Mouse (Mus musculus): ENCODE measurements around the gene E2f6. TPM values are rescaled to one million over a fixed set of nuclear protein-coding genes. Genes with fewer than 3 reads are reported as not detected.

Gene E2f6
- polyA plus RNA-seq, 1 experiment from 2014 or later, result 75.3 TPM

GRCm38 (mm10) chr12:16775351-16775750, 35.4 kb upstream of the E2f6 start:
- Histone ChIP-seq H3K4me1 (replicated peaks; ENCODE audit: control insufficient read depth, insufficient read depth, low read length) (no peaks in the 10 kb centered on the region), H3K4me3 (ENCODE audit: low read depth, low read length) (no peak overlapping the region), H3K36me3 (ENCODE audit: control insufficient read depth, insufficient read depth, low read length) (no peaks in the 10 kb centered on the region), H3K4me2 (replicated peaks; ENCODE audit: low read depth, low read length) (no peak overlapping the region), H3K27me3 (ENCODE audit: control insufficient read depth, insufficient read depth, low read length) (no peaks in the 10 kb centered on the region), H3K9me3 (ENCODE audit: control insufficient read depth, low read length) (no peaks in the 10 kb centered on the region), H3K9ac (ENCODE audit: low read depth, low read length) (no peak overlapping the region), H3K27ac (ENCODE audit: low read depth, low read length) (no peak overlapping the region)
- ATAC-seq (ENCODE audit: low FRiP score) (no peak), DNase-seq (ENCODE audit: low spot score) (no peak)
- 82% methylated on average over 3 of the region's 3 CpGs for WGBS

GRCm38 (mm10) chr12:16778523-16778922, 32.2 kb upstream of the E2f6 start:
- Histone ChIP-seq H3K4me3 (ENCODE audit: low read depth, low read length) (no peak overlapping the region), H3K4me2 (replicated peaks; ENCODE audit: low read depth, low read length) (no peak overlapping the region), H3K36me3 (ENCODE audit: control insufficient read depth, insufficient read depth, low read length) (no peaks in the 10 kb centered on the region), H3K9me3 (ENCODE audit: control insufficient read depth, low read length) (no peaks in the 10 kb centered on the region), H3K27ac (ENCODE audit: low read depth, low read length) (no peak overlapping the region), H3K27me3 (ENCODE audit: control insufficient read depth, insufficient read depth, low read length) (no peaks in the 10 kb centered on the region), H3K9ac (ENCODE audit: low read depth, low read length) (no peak overlapping the region), H3K4me1 (replicated peaks; ENCODE audit: control insufficient read depth, insufficient read depth, low read length) (no peaks in the 10 kb centered on the region)
- ATAC-seq (ENCODE audit: low FRiP score) (no peak), DNase-seq (ENCODE audit: low spot score) (no peak)
- 75% methylated on average over 5 of the region's 5 CpGs for WGBS

DNA sequence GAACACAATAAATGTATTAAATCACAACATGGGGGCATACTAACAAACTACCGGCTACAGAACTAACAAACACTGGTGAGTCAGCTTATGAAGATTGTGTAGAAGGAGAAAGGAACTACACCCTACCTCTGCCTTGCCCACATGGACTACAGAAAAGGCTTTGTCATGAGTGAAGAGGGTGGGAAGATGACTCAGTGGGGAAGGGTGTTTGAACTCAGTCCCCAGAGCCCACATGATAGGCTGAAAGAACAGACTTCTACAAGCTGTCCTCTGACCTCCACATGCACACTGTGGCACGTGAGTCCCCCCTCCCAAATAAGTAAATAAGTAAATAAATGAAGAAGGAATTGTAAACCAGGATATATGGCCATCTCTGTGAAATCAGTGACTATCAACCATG, 31.6 kb upstream of the E2f6 start:
- Histone ChIP-seq H3K27ac (ENCODE audit: low read depth, low read length) (no peak overlapping the region), H3K4me2 (replicated peaks; ENCODE audit: low read depth, low read length) (no peak overlapping the region), H3K9me3 (ENCODE audit: control insufficient read depth, low read length) (no peaks in the 10 kb centered on the region), H3K27me3 (ENCODE audit: control insufficient read depth, insufficient read depth, low read length) (no peaks in the 10 kb centered on the region), H3K4me1 (replicated peaks; ENCODE audit: control insufficient read depth, insufficient read depth, low read length) (no peaks in the 10 kb centered on the region), H3K4me3 (ENCODE audit: low read depth, low read length) (no peak overlapping the region), H3K36me3 (ENCODE audit: control insufficient read depth, insufficient read depth, low read length) (no peaks in the 10 kb centered on the region), H3K9ac (ENCODE audit: low read depth, low read length) (no peak overlapping the region)
- 71% methylated on average over 2 of the region's 2 CpGs for WGBS
- ATAC-seq (ENCODE audit: low FRiP score) (no peak), DNase-seq (ENCODE audit: low spot score) (no peak)

GRCm38 (mm10) chr12:16780320-16780719, 30.4 kb upstream of the E2f6 start:
- Histone ChIP-seq H3K4me1 (replicated peaks; ENCODE audit: control insufficient read depth, insufficient read depth, low read length) (no peaks in the 10 kb centered on the region), H3K4me2 (replicated peaks; ENCODE audit: low read depth, low read length) (no peak overlapping the region), H3K4me3 (ENCODE audit: low read depth, low read length) (no peak overlapping the region), H3K9me3 (ENCODE audit: control insufficient read depth, low read length) (no peaks in the 10 kb centered on the region), H3K9ac (ENCODE audit: low read depth, low read length) (no peak overlapping the region), H3K27ac (ENCODE audit: low read depth, low read length) (no peak overlapping the region), H3K36me3 (ENCODE audit: control insufficient read depth, insufficient read depth, low read length) (no peaks in the 10 kb centered on the region), H3K27me3 (ENCODE audit: control insufficient read depth, insufficient read depth, low read length) (no peaks in the 10 kb centered on the region)
- DNase-seq (ENCODE audit: low spot score) (no peak), ATAC-seq (ENCODE audit: low FRiP score) (no peak)
- WGBS, result 74% methylated on average over 3 of the region's 3 CpGs

DNA sequence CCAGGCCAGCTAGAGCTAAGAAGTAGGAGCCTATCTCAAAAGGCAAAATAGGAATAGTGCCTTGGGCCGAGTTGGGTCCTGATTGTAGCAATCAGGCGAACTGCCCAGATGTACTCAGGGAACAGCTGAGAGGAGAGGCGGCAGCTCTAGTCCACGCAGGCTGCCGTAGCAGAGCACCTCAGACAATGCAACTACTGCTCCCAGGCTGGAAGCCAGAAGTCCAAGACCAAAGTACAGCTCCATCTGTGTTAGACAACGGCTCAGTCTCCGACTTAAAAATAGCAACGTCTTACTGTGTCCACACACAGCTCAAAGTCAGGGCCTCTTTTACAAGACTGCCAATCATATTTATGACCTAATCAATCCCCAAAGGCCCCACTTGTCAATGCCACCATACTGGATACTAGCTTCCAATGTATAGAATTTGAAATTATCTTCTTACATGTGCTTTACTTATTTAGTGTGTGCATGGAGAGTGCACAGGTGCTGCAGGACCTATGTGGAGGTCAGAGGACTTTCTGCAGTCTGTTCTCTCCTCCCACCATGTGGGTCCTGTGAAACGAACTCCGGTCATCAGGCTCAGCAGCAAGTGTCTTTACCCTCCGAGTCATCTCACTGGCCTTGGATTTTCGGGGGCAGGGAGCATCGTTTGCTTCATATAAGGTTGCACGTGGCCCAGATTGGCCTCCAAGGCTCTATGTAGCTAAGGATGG, 29.6 kb upstream of the E2f6 start:
- no peak for ATAC-seq (ENCODE audit: low FRiP score)
- 90% methylated on average over 14 of the region's 14 CpGs for WGBS
- Histone ChIP-seq H3K4me2 (replicated peaks; ENCODE audit: low read depth, low read length) (no peak overlapping the region), H3K4me1 (replicated peaks; ENCODE audit: control insufficient read depth, insufficient read depth, low read length) (no peaks in the 10 kb centered on the region), H3K36me3 (ENCODE audit: control insufficient read depth, insufficient read depth, low read length) (no peaks in the 10 kb centered on the region), H3K9me3 (ENCODE audit: control insufficient read depth, low read length) (no peaks in the 10 kb centered on the region), H3K9ac (ENCODE audit: low read depth, low read length) (no peak overlapping the region), H3K4me3 (ENCODE audit: low read depth, low read length) (no peak overlapping the region), H3K27me3 (ENCODE audit: control insufficient read depth, insufficient read depth, low read length) (no peaks in the 10 kb centered on the region), H3K27ac (ENCODE audit: low read depth, low read length) (no peak overlapping the region)
- DNase-seq (ENCODE audit: low spot score), result no peak

DNA sequence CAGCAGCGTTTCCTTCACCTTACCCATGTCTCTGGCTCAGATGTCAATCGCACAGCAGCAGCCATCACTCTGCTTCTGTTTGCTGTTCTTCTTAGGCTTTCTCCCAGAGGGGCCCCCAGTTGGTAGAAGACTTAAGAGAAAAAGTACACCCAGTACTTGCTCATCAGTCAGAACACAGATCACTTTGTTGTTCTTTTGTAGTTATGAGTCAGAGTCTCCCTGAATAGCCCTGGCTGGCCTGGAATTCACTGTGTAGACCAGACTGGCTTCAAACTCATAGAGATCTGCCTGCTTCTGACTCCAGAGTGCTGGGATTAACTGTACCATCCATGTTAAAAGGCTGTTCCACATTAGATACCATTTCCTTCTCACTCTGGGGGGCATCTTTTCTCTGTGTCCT, 22.2 kb upstream of the E2f6 start:
- Histone ChIP-seq H3K9me3 (ENCODE audit: control insufficient read depth, low read length) (no peaks in the 10 kb centered on the region), H3K4me1 (replicated peaks; ENCODE audit: control insufficient read depth, insufficient read depth, low read length) (peaks cover 8% of the 10 kb centered on the region), H3K4me3 (ENCODE audit: low read depth, low read length) (no peak overlapping the region), H3K4me2 (replicated peaks; ENCODE audit: low read depth, low read length) (no peak overlapping the region), H3K36me3 (ENCODE audit: control insufficient read depth, insufficient read depth, low read length) (no peaks in the 10 kb centered on the region), H3K27me3 (ENCODE audit: control insufficient read depth, insufficient read depth, low read length) (no peaks in the 10 kb centered on the region), H3K9ac (ENCODE audit: low read depth, low read length) (no peak overlapping the region), H3K27ac (ENCODE audit: low read depth, low read length) (no peak overlapping the region)
- 43% methylated on average over 2 of the region's 2 CpGs for WGBS
- ATAC-seq (ENCODE audit: low FRiP score), result no peak
- DNase-seq (ENCODE audit: low spot score), result no peak

- Histone ChIP-seq H3K4me3 (ENCODE audit: low read depth, low read length) (no peak overlapping the region), H3K27me3 (ENCODE audit: control insufficient read depth, insufficient read depth, low read length) (no peaks in the 10 kb centered on the region), H3K9ac (ENCODE audit: low read depth, low read length) (no peak overlapping the region), H3K27ac (ENCODE audit: low read depth, low read length) (no peak overlapping the region), H3K4me2 (replicated peaks; ENCODE audit: low read depth, low read length) (no peak overlapping the region), H3K36me3 (ENCODE audit: control insufficient read depth, insufficient read depth, low read length) (no peaks in the 10 kb centered on the region), H3K9me3 (ENCODE audit: control insufficient read depth, low read length) (no peaks in the 10 kb centered on the region), H3K4me1 (replicated peaks; ENCODE audit: control insufficient read depth, insufficient read depth, low read length) (peaks cover 8% of the 10 kb centered on the region)
- WGBS, result 22% methylated on average over 1 of the region's 1 CpGs
- peak; percentile 19 for DNase-seq (ENCODE audit: low spot score)
- no peak for ATAC-seq (ENCODE audit: low FRiP score)
Measured at GRCm38 (mm10) chr12:16789199-16789598, 21.6 kb upstream of the E2f6 start.

DNA sequence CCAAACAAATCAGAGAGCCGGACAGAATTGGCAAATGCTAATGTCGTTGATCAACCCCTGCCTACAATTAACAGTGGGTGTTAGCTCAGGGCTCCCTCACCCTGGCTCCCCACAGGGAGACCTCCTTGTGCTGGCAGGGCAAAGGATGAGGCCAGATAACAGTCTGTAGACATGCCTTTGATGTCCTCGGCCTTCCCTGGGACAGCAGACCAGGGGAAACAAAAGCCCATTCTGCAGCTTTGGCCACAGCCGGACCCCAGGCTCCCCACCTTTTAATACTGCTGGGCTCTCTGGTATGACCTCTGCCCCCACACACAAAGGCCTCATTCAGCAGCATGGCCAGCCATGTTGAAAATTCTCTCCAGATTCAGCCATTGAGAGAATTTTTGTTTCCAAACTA, 21.0 kb upstream of the E2f6 start:
- Histone ChIP-seq H3K9me3 (ENCODE audit: control insufficient read depth, low read length) (no peaks in the 10 kb centered on the region), H3K4me2 (replicated peaks; ENCODE audit: low read depth, low read length) (no peak overlapping the region), H3K4me1 (replicated peaks; ENCODE audit: control insufficient read depth, insufficient read depth, low read length) (peaks cover 8% of the 10 kb centered on the region), H3K27me3 (ENCODE audit: control insufficient read depth, insufficient read depth, low read length) (no peaks in the 10 kb centered on the region), H3K27ac (ENCODE audit: low read depth, low read length) (peak overlapping the region; percentile 74), H3K36me3 (ENCODE audit: control insufficient read depth, insufficient read depth, low read length) (no peaks in the 10 kb centered on the region), H3K4me3 (ENCODE audit: low read depth, low read length) (no peak overlapping the region), H3K9ac (ENCODE audit: low read depth, low read length) (no peak overlapping the region)
- peak; percentile 72 for ATAC-seq (ENCODE audit: low FRiP score)
- peak; percentile 67 for DNase-seq (ENCODE audit: low spot score)
- WGBS, result 3% methylated on average over 4 of the region's 4 CpGs

GRCm38 (mm10) chr12:16790456-16790855, 20.3 kb upstream of the E2f6 start:
- H3K9ac ChIP-seq (ENCODE audit: low read depth, low read length), result no peak overlapping the region
- H3K36me3 ChIP-seq (ENCODE audit: control insufficient read depth, insufficient read depth, low read length), result no peaks in the 10 kb centered on the region
- H3K4me3 ChIP-seq (ENCODE audit: low read depth, low read length), result no peak overlapping the region
- H3K4me1 ChIP-seq (replicated peaks; ENCODE audit: control insufficient read depth, insufficient read depth, low read length), result peaks cover 8% of the 10 kb centered on the region
- ATAC-seq (ENCODE audit: low FRiP score) (peak; percentile 45), DNase-seq (ENCODE audit: low spot score) (peak; percentile 21)
- no peaks in the 10 kb centered on the region for H3K9me3 ChIP-seq (ENCODE audit: control insufficient read depth, low read length)
- peak overlapping the region; percentile 77 for H3K27ac ChIP-seq (ENCODE audit: low read depth, low read length)
- 24% methylated on average over 4 of the region's 4 CpGs for WGBS
- no peak overlapping the region for H3K4me2 ChIP-seq (replicated peaks; ENCODE audit: low read depth, low read length)
- no peaks in the 10 kb centered on the region for H3K27me3 ChIP-seq (ENCODE audit: control insufficient read depth, insufficient read depth, low read length)

All from hindbrain, embryonic 11.5 days (tissue).